Mouse (Mus musculus) right cerebral cortex, adult 2 months (tissue): ENCODE measurements around the gene Ccdc117.
"Not testable (repeated sequence)": the region's sequence is repeated elsewhere in the genome, so short reads cannot be mapped to it uniquely, and the experiment has no call there.

Experiments
- DNase-seq, 2 experiments: peaks; one replicate each; pipeline ENCODE4 v3.0.0; 2021 to 2022; ENCODE audit warnings: low spot score in 2 of 2

The Ccdc117 gene

DNA sequence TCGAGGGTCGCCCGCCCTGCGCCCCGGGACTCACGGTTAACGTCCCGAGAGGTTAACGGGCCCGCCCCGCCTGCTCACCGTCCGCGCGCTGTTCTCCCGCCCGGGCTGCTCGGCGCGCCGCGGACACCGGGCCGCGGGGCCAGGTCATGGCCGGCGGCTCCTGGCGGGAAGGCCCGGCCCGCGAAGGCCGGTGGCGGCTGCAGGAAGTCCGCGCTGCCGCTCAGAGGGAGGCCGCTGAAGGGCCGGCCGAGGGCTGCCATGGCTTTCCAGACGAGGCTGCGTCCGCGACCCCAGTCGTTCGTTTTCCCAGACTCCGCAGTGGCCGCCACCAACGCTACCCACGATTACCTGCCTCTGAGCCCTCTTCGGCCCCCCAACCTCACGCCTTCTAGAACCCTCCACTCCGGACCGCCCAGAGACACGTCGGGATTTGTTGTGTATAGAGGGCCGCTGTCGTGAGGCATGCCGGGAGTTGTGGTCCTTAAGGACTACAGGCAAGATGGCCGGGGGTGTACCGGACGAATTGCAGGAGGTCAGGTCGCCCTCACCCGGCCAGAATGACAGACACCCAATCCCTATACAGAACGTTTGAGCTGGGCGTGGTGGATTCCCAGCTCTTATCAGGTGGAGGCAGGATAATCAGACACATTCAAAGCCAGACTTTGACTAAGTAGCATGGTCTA lies at the start of gene Ccdc117:
Ccdc117 (minus strand) TSS at position 389 of the 683 bp plus-strand sequence.
- peak; percentile 91 to 95 for DNase-seq

DNA sequence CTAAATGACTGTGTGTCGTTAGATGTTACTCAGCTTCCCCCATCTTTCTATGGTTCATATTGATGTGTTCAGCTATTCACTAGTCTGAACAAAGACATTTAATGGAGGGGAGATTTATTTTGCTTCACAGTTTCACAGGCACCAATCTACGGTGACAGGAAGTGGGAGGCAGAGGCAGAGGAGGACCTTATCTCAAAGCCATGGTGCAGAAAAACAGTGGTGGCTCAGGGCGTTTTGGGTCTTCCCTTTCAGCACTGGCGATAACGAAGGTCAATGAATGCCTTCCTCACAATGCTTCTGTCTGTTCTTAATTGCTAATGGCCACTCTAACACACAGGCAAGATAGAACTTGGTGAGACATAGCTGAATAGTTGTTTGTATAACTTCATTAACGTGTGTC lies 33.1 kb upstream of the Ccdc117 start:
- DNase-seq = no peak

DNA sequence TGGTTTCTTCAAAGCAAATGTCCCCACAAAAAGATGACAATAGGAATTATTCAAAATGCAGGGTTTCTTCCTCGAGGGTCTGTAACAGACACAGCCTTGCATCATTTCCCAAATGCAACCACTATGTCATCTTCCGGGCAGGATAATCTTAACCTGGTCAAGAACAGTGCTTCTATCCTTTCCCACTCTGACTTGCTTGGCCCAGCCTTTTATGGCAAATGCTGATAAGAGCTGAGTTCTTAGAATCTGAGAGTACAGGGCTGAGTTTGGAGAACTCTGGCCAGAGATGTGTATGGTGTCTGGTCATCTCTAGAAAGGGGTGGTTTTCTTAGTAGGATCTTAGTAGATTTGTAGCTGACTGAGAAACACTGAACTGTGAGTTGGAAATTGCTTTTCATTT lies 31.8 kb upstream of the Ccdc117 start:
- DNase-seq = no peak

DNA sequence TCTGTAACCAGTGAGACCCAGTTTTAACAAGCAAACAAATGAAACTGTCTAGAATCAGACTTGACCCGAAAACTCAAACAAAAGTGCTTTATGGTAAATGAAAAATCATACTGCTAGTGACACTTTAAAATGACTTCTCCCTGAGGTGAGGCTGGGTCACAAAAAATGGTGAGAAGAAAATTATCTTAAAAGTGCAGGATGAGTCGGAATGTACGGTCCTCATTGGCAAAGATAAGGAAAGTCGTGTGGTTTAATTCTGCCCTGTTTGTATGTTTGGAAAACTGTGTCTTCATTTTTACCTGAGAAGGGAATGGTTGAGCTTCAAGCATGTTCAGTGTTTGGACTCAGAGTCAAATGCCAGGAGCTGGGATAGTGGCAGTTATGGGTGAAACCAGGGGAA lies 29.9 kb upstream of the Ccdc117 start:
- no peak for DNase-seq

DNA sequence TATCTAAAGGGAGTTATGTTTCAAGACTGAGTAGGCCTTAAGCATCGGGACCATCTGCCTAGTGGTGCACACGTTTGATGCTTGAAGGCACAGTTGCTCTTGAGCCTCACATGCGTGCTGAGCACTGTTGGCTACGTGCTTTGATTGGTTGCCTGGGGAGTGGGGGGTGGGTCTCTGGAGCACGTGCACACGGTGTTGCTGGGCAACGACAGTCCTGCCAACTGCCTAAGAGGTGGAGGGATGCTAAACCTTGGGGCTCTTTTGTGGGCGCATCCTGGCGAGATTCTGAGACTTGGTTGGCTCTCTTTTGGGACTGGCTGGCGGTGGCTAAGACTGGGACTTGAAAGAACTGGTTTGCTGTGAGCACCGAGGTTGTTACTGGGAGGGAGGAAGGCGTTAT lies 27.5 kb upstream of the Ccdc117 start, which contains the start of gene Ankrd36:
Ankrd36 (plus strand) TSS at position 211 of the 400 bp plus-strand sequence.
- no peak for DNase-seq

DNA sequence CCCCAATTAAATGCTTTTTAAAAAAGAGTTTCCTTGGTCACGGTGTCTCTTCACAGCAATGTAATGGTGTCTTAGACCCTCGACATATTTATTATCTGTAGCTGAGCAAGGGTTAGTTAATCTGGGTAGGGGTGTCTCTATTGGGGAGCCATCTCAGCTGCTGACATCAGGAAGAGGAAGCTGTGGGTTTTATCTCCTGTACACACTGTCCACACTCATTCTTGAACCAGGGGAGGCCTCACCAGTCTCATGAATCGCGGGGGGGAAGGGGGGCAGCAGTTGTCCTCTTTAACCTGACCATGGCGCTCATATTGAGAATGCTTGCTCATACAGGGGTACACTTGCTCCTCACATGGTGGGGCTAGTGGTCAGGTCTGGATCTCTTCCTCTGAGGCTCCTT lies 26.1 kb upstream of the Ccdc117 start:
- DNase-seq = no peak

DNA sequence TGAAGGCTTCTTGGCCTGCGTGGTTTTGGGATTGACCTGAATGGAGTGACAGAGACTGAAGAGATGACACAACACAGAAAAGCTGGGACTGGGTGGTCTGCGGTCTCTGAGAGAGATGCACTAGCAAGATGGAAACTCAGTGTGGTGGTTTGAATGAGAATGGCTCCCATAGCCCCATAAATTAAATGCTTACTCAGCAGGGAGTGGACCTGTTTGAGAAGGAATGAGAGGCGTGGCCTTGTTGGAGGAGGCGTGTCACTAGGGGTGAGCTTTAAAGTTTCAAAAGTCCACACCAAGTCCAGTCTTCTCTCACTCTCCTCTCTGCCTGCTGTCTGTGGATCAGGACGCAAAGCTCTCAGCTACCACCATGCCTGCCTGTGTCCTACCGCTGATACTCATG lies 25.7 kb upstream of the Ccdc117 start:
- DNase-seq = no peak

DNA sequence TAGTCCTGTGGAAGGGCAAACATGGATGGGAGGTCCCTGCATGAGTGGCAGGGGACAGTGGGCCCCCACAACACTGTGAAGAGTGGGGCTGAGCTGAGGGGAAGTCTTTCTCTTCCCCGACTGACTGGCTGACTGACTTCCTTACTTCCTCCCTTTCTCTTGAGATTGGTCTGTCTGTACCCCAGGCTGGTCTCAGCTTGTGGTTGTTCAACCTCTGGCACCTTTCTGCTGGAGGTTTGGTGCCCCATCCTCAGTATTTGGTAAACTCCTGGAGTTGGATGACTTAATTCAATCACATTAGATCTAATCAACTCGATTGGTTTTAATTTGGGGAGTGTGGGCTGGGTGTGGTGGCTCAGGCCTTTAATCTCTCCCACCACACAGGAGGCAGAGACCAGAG lies 24.5 kb upstream of the Ccdc117 start:
- no peak for DNase-seq

DNA sequence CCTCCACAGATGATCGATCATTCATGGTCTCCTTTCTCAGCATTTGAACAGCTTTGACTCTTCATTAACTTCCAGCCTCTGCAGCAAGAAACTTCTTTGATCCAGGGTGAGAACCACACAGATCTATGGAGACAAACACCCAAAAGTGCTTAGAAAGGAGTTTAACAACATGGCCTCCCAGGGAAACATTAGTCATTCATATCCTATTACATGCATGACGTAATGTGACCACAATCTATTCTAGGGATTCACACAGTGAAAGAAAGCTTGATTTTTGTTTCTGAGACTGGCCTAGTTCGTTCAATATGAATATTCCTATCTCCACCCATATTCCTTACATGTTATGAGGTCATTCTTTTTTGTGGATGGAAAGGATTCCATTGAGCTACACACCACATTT lies 23.6 kb upstream of the Ccdc117 start:
- DNase-seq = no peak

DNA sequence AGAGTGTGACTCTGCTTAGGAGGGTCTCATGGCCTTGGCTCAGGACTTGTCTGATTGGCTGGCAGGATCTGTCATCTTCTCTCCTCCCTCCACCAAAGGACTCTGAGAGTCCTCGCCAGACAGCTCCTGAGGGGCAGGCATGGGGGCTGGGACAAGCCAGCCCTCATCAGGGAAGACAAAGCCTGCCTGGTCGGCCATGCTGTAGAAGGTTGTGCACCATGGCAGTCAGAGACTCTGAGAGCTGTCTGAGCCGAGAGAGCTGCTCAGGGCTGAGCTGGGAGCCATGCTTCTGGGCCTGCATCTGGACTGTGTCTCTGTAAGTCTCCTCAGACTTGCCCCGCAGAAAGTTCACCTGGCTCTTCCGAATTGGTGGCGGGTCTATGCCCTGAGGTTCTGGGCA lies 21.9 kb upstream of the Ccdc117 start:
- DNase-seq = no peak

DNA sequence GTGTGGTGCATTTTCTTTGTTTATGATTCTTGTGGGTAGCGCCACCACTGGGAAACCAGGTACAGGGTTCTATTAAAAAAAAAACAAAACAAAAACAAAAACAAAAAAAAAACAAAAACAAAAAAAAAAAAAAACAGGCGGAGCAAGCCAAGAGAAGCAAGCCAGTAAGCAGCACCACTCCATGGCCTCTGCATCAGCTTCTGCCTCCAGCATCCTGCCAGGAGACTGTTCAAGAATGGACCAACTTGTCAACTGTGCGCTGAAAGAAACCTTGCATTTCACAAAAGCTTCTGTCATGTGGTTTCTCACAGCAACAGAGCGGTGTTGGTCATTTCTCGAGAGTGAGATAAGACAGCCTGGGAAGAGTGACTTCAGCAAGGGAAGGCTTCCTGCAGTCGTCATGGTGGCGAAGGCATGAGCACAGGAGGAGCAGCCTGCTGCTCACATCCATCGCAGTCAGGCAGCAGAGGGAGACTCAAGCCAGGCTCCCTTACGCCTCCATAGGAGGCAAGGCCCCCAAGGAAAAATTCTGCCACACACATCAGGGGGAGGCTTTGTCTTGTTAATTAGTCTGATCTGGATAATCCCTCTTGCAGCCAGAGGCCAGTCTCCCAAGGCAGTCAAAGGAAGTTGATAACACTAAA lies 20.8 kb upstream of the Ccdc117 start:
- DNase-seq = peak in 1 of 2 experiments; percentile 4

DNA sequence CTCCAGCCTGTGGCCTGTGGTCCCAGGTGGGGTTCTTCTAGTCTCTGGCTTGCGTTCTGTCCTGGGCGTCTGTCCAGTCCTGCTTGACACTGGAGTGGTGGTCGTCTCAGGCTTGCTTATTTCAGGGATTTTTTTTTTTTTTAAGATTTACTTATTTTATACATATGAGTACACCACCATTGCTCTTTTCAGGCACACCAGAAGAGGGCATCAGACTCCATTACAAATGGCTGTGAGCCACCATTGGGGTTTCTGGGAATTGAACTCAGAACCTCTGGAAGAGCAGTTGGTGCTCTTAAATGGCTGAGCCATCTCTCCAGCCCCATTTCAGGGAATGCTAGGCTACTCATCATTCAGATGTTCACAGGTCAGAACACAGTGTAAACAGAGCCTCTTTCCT lies 18.3 kb upstream of the Ccdc117 start:
- DNase-seq = no peak

DNA sequence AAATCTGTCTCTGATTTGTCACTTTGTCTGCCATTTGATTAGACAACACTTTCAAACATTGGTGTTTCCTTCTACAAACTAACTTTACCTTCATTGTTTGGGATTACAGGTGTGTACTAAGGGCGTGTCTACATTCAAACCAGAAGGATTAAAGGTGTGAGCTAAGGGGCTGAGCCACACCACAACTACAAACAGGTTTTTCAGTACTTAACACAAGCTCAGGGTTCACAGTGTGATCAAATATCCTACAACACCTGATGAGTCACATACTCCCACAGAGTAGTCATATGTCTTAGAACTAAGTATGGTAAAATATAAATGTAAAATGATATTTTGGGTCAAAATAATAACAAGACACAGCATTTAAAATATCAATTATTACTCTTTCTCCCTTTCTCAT lies 9.9 kb upstream of the Ccdc117 start:
- no peak for DNase-seq

DNA sequence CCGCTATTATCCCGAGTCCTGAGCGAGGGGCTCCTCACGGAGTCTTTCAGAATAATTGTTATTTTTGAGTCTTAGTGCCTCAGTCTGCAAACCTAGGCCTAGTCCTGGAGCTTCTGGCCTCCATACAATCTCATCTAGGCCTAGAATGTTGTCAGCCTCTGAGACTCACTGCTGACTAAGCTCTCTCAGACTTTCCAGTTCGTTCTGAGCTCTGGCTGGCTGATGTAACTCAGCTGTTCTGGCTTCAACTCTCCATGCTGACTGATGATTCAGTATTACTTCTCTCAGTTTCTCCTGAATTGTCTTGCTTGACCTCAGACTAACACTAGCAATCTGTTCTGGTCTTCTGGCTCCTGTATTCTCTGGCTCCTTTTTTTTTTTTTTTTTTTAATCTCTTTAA lies 9.4 kb upstream of the Ccdc117 start:
- no peak for DNase-seq

DNA sequence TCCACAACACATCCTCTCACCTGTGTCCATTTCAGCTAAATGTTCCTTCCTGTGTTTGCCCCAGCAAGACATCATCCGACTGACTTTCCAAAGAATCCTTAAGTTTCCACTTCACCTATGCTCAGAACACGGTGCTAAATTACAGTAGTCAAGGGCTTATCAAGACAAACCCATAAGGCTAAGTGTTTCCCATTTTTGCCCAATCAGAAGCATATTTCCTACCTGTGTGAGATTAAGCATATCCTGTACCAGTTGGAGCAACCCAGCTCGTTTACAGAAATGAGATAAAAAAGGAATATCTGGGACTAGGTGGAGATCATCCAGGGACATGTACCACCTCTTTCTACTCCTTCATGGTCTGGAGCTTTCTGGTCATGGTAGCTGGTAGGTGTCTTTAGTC lies 4.7 kb upstream of the Ccdc117 start:
- DNase-seq = no peak

DNA sequence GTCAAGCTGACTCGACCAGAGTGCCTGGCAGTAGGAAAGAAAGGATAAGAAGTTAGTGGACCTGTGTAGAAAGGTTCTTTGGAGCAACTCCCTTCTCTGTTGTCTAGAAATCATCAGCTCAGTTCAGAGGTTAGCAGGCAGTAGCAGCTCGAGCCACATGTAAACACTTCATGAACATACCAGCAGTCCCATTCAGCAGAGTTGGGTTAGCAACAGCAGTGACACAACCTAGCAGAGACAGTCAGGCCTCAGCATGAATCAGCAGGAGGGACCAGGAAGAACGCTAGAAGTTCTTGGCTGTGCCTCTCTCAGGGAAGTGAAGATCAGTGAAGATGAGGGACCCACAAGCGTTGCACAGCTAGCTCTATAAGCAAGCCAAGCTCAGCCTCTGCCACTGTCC lies 3.5 kb upstream of the Ccdc117 start:
- no peak for DNase-seq

DNA sequence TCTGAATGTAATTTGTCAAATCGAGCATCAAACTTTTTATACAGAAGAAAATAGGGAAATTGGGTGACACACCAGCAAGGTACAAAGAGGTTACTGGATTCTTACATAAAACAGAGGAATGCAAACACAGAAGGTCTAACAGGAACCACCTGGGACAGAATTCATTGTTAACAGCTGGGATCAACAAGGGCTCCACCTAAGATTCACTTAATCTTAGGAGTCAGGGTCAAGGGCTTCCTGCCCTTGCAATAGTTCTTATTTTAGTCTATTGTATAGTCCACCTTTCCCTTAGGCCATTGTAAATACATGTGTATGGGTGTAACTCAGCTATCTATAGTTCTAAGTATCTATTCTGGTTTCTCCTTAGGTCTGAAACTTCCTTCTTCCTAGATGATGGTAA lies 2.7 kb upstream of the Ccdc117 start:
- DNase-seq = not testable (repeated sequence)

DNA sequence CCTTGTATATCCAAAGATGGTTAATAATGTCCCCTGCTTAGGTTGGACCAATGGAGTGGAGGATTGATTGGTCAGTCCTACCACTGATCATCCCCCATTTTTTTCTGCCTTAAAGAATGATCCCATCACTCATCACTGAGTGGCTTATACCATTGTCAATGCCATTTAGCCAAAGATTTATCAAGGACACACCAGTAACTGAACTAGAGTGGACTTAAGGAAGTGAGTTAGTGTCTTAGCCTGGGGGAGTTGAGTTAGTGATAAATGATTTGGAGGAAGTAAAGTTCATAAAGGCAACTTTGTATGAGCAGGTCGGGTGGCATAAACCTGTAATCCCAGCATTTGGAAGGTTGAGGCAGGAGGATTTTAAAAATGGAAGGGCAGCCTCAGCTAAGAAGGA lies 1.3 kb upstream of the Ccdc117 start:
- DNase-seq = no peak

DNA sequence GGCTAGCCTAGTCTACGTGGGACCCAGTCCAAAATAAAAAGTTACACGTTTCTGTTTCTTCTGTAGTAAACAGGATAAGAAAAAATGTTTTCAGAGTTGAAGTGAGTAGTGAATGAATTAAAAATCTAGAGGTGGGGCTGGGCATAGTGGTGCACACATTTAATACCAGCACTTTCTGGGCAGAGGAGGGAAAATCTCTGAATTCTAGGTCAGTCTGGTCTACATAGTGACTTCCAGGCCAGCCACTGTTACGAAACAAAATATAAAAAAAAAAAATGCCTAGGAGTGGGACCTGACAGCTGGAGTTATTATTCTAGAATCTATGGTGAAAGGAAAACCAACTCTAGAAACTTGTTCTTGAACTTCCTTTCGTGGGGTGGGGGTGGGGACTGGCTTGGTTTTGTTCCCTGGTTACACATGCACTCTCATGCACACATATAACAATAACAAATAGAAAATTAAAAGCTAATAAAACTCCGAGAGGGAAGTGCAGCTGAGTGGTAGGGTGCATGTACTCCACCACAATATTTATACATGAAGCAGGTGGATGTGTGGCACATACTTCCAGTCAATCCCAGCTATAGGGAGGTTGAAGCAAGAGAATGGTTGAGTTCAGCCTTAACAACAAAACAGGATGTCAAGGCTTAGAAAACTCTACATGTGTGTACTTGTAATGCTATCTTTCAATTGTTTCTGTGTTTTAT lies 647 bp upstream of the Ccdc117 start:
- DNase-seq = no peak

DNA sequence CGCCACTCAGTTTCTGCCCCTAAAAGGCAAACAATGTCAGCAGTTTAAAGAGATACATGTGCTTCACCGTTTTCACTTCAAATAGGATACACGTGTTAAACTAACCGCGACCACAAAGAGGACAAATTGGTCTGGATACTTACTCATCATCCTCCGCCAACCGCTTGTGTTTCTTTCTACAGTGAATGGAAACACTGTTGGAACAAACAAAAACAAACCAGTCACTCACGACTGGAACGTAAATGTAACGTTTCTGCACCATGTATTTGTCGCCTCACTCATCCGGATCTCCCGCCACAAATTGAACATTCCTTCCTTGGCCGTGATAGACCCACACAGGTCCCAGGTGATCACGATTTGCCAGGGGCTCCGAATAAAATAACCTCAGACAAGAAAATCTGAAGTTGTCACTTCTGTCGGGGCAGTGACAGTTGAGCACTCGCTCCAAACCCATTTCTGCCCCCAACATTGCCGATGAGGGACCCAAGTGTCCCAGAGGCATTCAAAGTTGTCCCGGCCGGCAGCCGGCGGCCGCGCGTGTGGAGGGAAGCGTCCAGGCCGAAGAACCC lies 673 bp downstream of the Ccdc117 start:
- DNase-seq = no peak

DNA sequence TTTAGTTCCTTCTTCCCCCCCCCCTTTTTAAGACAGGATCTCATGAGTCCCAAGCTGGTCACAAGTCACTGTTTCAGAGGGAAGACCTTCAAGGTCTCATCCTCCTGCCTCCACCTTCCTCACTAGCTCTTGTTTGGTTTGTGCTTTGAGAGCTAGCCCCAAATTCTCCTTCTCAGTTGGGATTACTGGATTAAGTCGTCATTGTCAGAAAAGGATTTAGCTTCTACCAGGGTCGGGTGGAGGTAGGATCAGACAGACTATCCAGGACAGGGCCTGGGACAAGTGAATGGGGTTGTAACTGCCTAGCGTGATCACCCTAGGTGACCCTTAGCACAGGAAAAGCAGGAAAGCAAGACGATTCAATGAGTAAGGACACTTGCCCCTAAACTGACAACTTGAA lies 1.7 kb downstream of the Ccdc117 start:
- no peak for DNase-seq

DNA sequence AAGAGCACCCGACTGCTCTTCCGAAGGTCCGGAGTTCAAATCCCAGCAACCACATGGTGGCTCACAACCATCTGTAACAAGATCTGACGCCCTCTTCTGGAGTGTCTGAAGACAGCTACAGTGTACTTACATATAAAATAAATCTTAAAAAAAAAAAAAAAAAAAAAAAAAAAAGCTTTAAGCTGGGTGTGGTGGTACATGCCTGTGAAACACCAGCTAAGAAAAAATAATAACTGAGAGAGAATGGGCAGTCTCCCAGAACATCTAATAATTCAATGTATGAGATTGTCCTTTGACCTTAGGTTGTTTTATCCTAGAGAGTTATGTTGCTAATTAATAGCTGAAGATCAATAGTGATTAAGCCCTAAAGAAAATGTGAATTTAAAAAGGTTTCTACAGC lies 4.5 kb downstream of the Ccdc117 start:
- not testable (repeated sequence) for DNase-seq

DNA sequence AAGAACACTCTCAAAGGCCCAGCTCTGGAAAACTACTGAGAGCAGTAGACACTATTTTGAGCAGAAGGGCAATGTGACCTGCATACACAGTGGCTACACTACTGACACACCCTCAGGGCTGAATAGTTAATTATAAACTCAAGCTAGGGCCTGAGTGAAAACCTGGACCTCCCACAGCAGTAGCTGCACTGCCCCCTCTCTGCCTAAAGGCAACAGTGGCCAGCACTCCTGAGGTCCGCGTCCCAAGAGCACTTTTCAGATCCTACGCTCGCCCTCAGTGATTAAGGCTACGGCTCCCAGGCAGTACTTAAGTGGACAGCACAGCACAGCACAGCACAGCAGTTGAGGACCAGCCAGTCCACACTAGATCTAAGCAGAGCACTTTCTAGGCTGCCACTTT lies 8.9 kb downstream of the Ccdc117 start:
- DNase-seq = no peak
